Mouse (Mus musculus): ENCODE measurements at regions not wholly inside any gene's neighbourhood (a gene's known extent, or its start where the extent isn't known, plus 50 kb on each side); places are given as distances from the start of the nearest gene placed in this dataset.

- no peak for TF ChIP-seq CTCF (IDR thresholded peaks at IDR 0.05; ENCODE audit: borderline replicate concordance, extremely low read depth, insufficient read depth, insufficient read length)
- TF ChIP-seq POLR2A (IDR thresholded peaks at IDR 0.05; ENCODE audit: borderline replicate concordance, extremely low read depth, insufficient read depth, insufficient read length, poor library complexity, severe bottlenecking) = no peak
- DNase-seq (ENCODE audit: low read depth) = no peak
Observed at GRCm38 (mm10) chr2:84246562-84246961, 178.6 kb downstream of the Calcrl start.

- TF ChIP-seq CTCF (IDR thresholded peaks at IDR 0.05; ENCODE audit: borderline replicate concordance, extremely low read depth, insufficient read depth, insufficient read length) (no peak), POLR2A (IDR thresholded peaks at IDR 0.05; ENCODE audit: borderline replicate concordance, extremely low read depth, insufficient read depth, insufficient read length, poor library complexity, severe bottlenecking) (no peak)
- no peak for DNase-seq (ENCODE audit: low read depth)
Observed at GRCm38 (mm10) chr2:84248169-84248568, 177.0 kb downstream of the Calcrl start.

GRCm38 (mm10) chr2:84249871-84250270 lies 175.3 kb downstream of the Calcrl start:
- DNase-seq (ENCODE audit: low read depth) = no peak
- TF ChIP-seq CTCF (IDR thresholded peaks at IDR 0.05; ENCODE audit: borderline replicate concordance, extremely low read depth, insufficient read depth, insufficient read length) = no peak
- no peak for TF ChIP-seq POLR2A (IDR thresholded peaks at IDR 0.05; ENCODE audit: borderline replicate concordance, extremely low read depth, insufficient read depth, insufficient read length, poor library complexity, severe bottlenecking)

- DNase-seq (ENCODE audit: low read depth) = no peak
- TF ChIP-seq POLR2A (IDR thresholded peaks at IDR 0.05; ENCODE audit: borderline replicate concordance, extremely low read depth, insufficient read depth, insufficient read length, poor library complexity, severe bottlenecking) (no peak), CTCF (IDR thresholded peaks at IDR 0.05; ENCODE audit: borderline replicate concordance, extremely low read depth, insufficient read depth, insufficient read length) (no peak)
Observed at GRCm38 (mm10) chr2:84252076-84252475, 173.1 kb downstream of the Calcrl start.

- DNase-seq (ENCODE audit: low read depth) = no peak
- no peak for TF ChIP-seq POLR2A (IDR thresholded peaks at IDR 0.05; ENCODE audit: borderline replicate concordance, extremely low read depth, insufficient read depth, insufficient read length, poor library complexity, severe bottlenecking)
- no peak for TF ChIP-seq CTCF (IDR thresholded peaks at IDR 0.05; ENCODE audit: borderline replicate concordance, extremely low read depth, insufficient read depth, insufficient read length)
Observed at GRCm38 (mm10) chr2:84258339-84259006, 166.7 kb downstream of the Calcrl start.

- no peak for TF ChIP-seq POLR2A (IDR thresholded peaks at IDR 0.05; ENCODE audit: borderline replicate concordance, extremely low read depth, insufficient read depth, insufficient read length, poor library complexity, severe bottlenecking)
- no peak for TF ChIP-seq CTCF (IDR thresholded peaks at IDR 0.05; ENCODE audit: borderline replicate concordance, extremely low read depth, insufficient read depth, insufficient read length)
- DNase-seq (ENCODE audit: low read depth) = no peak
Observed at GRCm38 (mm10) chr2:84259222-84259621, 166.0 kb downstream of the Calcrl start.

GRCm38 (mm10) chr2:84260701-84261100 lies 164.5 kb downstream of the Calcrl start:
- TF ChIP-seq CTCF (IDR thresholded peaks at IDR 0.05; ENCODE audit: borderline replicate concordance, extremely low read depth, insufficient read depth, insufficient read length) (no peak), POLR2A (IDR thresholded peaks at IDR 0.05; ENCODE audit: borderline replicate concordance, extremely low read depth, insufficient read depth, insufficient read length, poor library complexity, severe bottlenecking) (no peak)
- no peak for DNase-seq (ENCODE audit: low read depth)

- no peak for TF ChIP-seq CTCF (IDR thresholded peaks at IDR 0.05; ENCODE audit: borderline replicate concordance, extremely low read depth, insufficient read depth, insufficient read length)
- TF ChIP-seq POLR2A (IDR thresholded peaks at IDR 0.05; ENCODE audit: borderline replicate concordance, extremely low read depth, insufficient read depth, insufficient read length, poor library complexity, severe bottlenecking) = no peak
- DNase-seq (ENCODE audit: low read depth) = no peak
Observed at GRCm38 (mm10) chr2:84261481-84261880, 163.7 kb downstream of the Calcrl start.

- no peak for DNase-seq (ENCODE audit: low read depth)
- TF ChIP-seq CTCF (IDR thresholded peaks at IDR 0.05; ENCODE audit: borderline replicate concordance, extremely low read depth, insufficient read depth, insufficient read length) = no peak
- no peak for TF ChIP-seq POLR2A (IDR thresholded peaks at IDR 0.05; ENCODE audit: borderline replicate concordance, extremely low read depth, insufficient read depth, insufficient read length, poor library complexity, severe bottlenecking)
Observed at GRCm38 (mm10) chr2:84264485-84264884, 160.7 kb downstream of the Calcrl start.

GRCm38 (mm10) chr2:84265002-84265401 lies 160.2 kb downstream of the Calcrl start:
- TF ChIP-seq CTCF (IDR thresholded peaks at IDR 0.05; ENCODE audit: borderline replicate concordance, extremely low read depth, insufficient read depth, insufficient read length) (no peak), POLR2A (IDR thresholded peaks at IDR 0.05; ENCODE audit: borderline replicate concordance, extremely low read depth, insufficient read depth, insufficient read length, poor library complexity, severe bottlenecking) (no peak)
- no peak for DNase-seq (ENCODE audit: low read depth)

- no peak for DNase-seq (ENCODE audit: low read depth)
- TF ChIP-seq POLR2A (IDR thresholded peaks at IDR 0.05; ENCODE audit: borderline replicate concordance, extremely low read depth, insufficient read depth, insufficient read length, poor library complexity, severe bottlenecking) (no peak), CTCF (IDR thresholded peaks at IDR 0.05; ENCODE audit: borderline replicate concordance, extremely low read depth, insufficient read depth, insufficient read length) (no peak)
Observed at GRCm38 (mm10) chr2:84266158-84266557, 159.1 kb downstream of the Calcrl start.

GRCm38 (mm10) chr2:84266883-84267554 lies 158.2 kb downstream of the Calcrl start:
- DNase-seq (ENCODE audit: low read depth) = no peak
- TF ChIP-seq POLR2A (IDR thresholded peaks at IDR 0.05; ENCODE audit: borderline replicate concordance, extremely low read depth, insufficient read depth, insufficient read length, poor library complexity, severe bottlenecking) (no peak), CTCF (IDR thresholded peaks at IDR 0.05; ENCODE audit: borderline replicate concordance, extremely low read depth, insufficient read depth, insufficient read length) (no peak)

Measured in brain, embryonic 14.5 days (tissue).